Mouse (Mus musculus): Measurements from ENCODE around the gene Kdm4a.
A peak's percentile ranks its signal among the peaks of the same experiment; 100 is the strongest.

Gene Kdm4a

GRCm38 (mm10) chr4:118116098-118116497 lies 63.7 kb downstream of the Kdm4a start:
- DNase-seq (ENCODE audit: low read depth, low spot score): no peak

DNA sequence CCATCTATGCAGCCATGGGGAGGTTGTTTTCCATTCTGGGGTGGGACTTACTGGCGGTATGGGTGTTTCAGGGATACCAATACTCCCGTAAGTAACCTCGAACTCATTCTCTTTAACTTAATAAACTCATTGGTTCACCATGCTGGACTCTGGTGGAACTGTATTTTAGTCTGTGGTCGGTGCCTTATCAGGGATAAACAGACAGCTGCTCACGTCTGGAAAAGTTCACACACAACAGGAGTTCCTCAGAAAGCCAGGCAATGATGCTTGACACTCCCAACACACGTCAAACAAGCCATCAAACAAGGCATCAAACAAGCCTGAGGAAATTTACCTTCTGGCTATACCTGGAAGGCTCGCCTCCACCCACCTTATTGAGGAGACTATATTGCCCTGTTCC lies 64.7 kb downstream of the Kdm4a start:
- no peak for DNase-seq (ENCODE audit: low read depth, low spot score)

DNA sequence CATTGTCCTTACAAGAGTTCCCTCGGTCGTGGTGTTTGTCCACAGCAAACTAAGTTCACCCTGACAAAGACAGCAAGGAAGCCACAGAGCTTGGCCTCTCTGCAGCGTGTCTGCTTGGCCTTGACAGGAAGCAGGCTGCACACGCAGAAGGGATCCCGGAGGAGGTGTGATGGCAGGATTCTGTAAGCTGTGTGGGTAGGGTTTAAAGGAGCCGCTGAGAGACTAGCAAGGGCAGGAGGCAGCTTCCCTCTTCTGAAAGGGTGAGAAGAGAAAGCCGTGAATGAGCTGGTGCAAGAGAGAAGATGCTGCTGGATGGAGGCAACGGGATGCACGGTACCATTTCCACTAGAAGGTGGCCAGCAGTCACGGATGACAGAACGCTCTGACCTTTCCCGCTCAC lies 67.2 kb downstream of the Kdm4a start:
- no peak for DNase-seq (ENCODE audit: low read depth, low spot score)

- no peak for DNase-seq (ENCODE audit: low read depth, low spot score)
These were observed 70.2 kb downstream of the Kdm4a start for GRCm38 (mm10) chr4:118109649-118110048.

DNA sequence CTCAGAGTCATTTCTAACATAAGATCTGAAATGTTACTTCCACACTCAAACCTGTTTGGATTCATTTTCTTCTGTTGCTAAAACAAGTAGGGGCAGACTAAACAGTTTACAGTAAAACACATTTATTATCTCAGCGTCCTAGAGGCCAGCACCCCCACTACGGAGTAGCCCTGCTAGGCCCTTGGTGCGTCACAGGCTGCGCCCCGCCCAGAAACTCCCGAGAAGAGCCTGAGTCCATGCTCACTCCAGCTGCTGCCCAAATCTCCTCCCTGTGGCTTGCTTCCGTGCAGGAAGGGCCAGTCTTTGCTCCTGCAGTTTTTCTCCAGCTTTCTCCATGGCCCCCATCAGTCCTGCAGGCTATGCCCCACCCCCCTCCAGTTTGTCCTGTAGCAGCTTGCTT lies 71.1 kb downstream of the Kdm4a start:
- no peak for DNase-seq (ENCODE audit: low read depth, low spot score)

DNA sequence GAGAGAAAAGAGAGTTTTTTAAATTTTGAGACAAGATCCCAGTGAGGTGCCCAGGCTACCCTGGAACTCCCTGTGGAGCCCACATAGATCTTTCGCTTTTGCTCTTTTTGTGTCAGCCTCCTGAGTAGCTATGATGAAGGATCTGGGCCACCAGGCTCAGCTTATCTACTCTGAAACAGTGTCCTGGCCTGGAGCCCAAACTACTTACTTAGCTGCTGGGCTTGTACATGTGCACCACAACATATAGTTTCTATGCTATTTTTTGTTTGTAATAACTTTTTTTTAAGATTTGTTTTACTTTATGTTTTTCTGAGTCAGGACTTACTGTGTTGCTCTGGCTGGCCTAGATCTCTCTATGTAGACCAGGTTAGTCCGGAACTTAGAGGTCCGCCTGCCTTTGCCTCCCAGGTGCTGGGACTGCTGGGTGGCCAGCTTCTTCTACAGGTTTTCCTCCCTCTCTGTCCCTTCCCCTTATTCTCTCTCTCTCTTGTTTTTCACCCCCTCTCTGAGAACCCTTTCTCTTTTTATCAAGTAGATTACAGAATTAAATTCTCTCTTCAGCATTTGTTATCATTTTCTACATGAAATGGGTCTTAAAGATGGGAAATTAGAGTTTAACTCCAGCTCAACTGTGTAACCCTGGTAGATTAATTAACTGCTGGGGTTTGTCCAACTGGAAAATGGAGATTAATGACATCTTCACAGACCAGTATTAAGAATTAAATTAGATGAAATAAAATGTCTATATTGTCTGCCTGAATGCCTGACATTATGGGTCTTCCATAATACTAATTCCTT lies 74.4 kb downstream of the Kdm4a start:
- DNase-seq (ENCODE audit: low read depth, low spot score): no peak

DNA sequence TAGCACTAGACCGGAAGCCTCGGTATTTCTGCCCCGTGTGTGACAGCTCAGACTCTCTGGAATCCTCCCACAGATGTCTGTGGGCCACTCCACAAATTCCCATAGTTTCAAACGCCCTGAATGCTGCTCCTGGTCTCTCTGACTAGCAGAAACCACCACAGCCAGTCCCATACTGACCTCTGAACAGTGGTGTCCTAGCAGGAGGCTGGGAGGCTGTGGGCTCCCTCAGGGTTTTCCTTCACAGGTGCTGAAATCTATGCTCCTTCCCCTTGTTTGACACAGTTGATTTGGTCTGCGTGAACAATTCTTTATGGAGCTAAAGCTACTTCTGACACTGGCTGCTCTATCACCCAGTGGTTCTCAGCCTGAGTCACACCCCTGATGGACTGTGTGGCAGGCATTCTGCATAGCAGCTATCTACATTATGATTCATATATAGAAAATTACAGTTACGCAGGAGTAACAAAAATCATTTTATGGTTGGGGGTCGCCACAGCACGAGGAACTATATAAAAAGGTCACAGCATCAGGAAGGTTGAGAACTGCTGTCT lies 76.5 kb downstream of the Kdm4a start:
- DNase-seq (ENCODE audit: low read depth, low spot score): no peak

GRCm38 (mm10) chr4:118101497-118101896 lies 78.3 kb downstream of the Kdm4a start:
- peak; percentile 40 for DNase-seq (ENCODE audit: low read depth, low spot score)

- DNase-seq (ENCODE audit: low read depth, low spot score): no peak
These were observed 80.0 kb downstream of the Kdm4a start for GRCm38 (mm10) chr4:118099637-118100364.

DNA sequence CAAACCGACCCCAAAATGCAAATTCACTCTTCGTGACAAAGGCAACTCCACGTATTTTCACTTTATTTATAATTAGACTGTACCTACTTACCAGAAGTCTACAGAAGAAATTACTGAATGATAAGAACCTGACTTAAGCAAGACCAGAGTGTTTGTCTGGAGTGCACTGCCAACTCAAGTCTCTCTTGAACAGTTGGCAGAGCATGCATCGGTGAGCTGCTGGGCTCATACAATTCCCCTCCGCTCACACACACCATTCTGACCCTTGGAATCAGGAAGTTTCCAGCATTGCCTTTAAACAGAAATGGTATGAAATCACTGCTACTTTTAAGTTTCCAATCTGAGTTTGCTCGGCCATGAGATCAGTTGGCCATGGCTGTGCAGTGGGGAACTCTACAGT lies 81.3 kb downstream of the Kdm4a start:
- no peak for DNase-seq (ENCODE audit: low read depth, low spot score)

DNA sequence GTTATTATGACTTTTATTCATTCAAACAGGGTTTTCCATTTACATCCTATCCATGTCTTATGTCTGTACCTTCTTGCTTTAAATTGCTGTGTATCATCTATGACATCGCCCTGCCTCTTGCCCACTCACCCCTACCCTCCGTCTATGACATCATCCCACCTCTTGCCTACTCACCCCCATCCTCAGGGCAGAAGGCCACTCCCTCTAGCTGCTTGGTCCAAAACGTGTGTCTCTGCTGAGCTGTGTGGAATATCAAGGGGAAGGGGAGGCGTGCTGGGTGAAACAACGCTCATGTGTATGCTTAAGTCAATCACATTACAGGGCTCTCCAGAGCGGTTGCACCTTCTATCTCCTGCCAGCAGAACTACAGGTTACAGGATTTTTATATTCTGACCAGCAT lies 83.8 kb downstream of the Kdm4a start:
- DNase-seq (ENCODE audit: low read depth, low spot score): no peak

DNA sequence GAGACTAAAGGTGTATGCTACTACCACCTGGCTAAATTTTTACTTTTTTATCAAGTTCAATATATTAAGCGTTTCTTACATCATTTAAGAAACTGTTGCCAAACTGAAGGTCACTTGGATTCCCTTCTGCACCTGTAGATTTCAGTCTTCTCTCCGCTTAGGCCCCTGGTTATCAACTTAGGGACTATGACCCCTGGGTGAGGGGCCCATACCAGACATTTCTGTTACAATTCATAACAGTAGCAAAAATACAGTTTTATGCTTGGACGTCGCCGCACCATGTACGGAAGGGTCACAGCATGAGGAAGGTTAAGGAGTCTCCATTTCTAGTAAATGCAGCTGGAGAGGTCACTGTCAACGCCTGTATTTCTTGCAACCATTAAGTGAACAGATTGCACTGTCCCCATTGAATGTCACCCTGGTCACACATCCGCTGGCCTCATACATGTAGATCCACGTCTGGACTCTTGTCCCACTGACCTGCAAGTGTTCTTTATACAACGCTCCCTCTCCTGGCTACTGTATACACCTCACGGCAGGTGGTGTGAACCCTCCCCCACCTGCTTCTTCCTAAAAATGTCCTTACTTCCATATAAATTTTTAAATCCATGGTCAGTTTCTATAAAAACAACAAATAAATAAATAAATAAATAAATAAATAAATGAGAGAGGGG lies 86.9 kb downstream of the Kdm4a start:
- DNase-seq (ENCODE audit: low read depth, low spot score): no peak

DNA sequence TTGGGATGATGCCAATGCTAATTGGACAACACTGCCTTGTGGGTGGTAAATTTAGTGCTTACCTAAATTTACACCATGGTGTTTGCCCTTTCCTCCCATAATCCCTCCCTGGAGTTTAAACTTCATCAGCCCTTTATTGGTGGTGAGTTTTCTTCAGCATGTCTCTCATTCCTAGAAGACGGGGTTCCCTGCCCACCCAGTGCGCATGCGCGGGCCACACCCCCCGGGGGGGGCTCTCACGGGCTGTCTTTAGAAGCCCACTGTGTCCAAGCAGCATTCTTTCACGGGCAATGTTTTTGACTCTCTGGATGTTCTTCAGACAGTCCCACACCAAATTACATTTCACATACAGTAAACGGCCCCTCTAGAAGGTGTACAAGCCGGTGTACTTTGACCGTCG lies 89.4 kb downstream of the Kdm4a start:
- DNase-seq (ENCODE audit: low read depth, low spot score): no peak

GRCm38 (mm10) chr4:118089939-118090338 lies 89.9 kb downstream of the Kdm4a start:
- DNase-seq (ENCODE audit: low read depth, low spot score): peak; percentile 29

DNA sequence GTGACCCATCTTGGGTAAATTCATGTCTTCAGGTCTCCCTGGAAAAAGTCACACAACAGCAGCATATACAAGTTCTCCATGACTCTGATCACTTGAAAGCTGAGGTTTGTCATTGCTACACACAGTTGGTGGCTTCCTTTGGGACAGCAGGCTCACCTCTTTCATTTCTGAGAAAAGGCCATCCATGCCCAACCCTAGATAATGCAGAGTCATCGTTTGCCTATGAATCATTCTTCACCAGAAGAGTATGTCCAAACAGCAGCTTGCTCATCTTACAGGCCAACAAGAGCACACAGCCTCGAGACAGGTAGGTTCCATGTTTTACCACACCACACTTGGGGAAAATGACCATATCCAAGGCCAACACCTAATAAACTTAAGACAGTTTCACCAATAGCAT lies 91.1 kb downstream of the Kdm4a start:
- DNase-seq (ENCODE audit: low read depth, low spot score): no peak
